ENCODE assay signal across 7 mouse cellular contexts in the genomic region with DNA sequence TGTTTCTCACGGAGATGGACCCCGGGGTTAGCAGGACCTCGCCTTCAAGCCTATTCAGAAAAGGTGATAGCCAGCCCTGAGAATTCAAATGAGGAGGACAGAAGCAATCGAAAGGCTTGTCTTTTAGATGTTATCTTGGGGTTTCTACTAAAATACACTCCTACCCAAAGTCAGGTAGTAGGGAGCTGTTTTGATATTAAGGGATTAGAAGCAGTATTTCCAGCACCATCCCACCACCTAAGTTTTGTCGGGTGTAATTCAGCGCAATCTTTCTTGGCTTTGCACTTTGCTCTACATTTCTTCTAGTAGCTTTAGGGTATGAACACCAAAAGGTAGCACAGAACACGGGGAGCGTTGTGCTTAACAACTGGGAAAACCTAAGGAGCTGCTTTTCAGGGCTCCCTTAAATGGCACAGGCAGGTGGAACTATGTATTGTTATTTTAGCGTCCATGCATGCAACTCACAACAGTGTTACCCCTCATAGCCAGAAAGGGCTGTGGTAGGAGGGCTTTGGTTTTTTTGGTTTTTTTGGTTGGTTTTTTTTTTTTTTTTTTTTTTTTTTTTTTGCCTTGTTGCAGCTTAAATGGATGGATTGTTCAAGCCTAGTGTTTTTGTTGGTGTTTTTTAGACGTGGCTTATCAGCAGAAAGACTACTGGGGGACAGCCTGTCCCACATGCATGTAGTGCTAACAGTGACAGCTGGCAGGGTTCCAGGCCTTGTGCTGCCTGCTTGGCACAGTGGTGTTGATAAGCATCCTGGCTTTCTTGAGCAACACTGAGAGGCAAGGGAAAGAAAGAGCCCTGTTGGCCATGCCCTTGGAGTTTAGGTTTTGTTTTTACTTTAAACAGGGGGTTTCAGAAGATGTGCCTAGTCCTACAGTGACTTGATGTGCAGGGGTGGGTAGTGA. TPM values are rescaled to one million over a fixed set of nuclear protein-coding genes. Genes with fewer than 3 reads are reported as not detected.
DNase-seq lines count a peak whose midpoint lies in the region; ATAC-seq and TF ChIP-seq lines count a peak whose summit lies in the region.

No protein-coding gene starts in this region.

- TF ChIP-seq POLR2A in cerebellum, adult 2 months (IDR thresholded peaks at IDR 0.05; ENCODE audit: borderline replicate concordance, insufficient read depth, low read length), result no peak

- TF ChIP-seq CTCF in cerebellum, adult 2 months (IDR thresholded peaks at IDR 0.05; ENCODE audit: borderline replicate concordance, insufficient read depth, low read depth, low read length), result no peak
- no peak for TF ChIP-seq CTCF in midbrain, postnatal 0 days (IDR thresholded peaks at IDR 0.05)

- H3K4me3 ChIP-seq in cerebellum, adult 2 months (replicated peaks; ENCODE audit: insufficient read depth, low read depth, low read length), result peak overlapping the region; percentile 70
- H3K4me3 ChIP-seq in heart, embryonic 16.5 days (ENCODE audit: low read length), result peak overlapping the region; percentile 93
- peak overlapping the region; percentile 78 for H3K4me3 ChIP-seq in limb, embryonic 12.5 days (replicated peaks)
- peak overlapping the region; percentile 86 for H3K4me3 ChIP-seq in midbrain, postnatal 0 days (ENCODE audit: low read depth, low read length)

- peaks cover 19% of the 10 kb centered on the region for H3K36me3 ChIP-seq in heart, embryonic 16.5 days (ENCODE audit: control insufficient read depth, insufficient read depth)
- H3K36me3 ChIP-seq in limb, embryonic 12.5 days, result peaks cover 28% of the 10 kb centered on the region
- H3K36me3 ChIP-seq in midbrain, postnatal 0 days (ENCODE audit: insufficient read depth, low read length), result peaks cover 25% of the 10 kb centered on the region

- no peak overlapping the region for H3K27ac ChIP-seq in cerebellum, adult 2 months (ENCODE audit: insufficient read depth, low read length)
- H3K27ac ChIP-seq in heart, embryonic 16.5 days (ENCODE audit: low read length), result peak overlapping the region; percentile 99
- H3K27ac ChIP-seq in limb, embryonic 12.5 days, result peak overlapping the region; percentile 95
- peak overlapping the region; percentile 96 for H3K27ac ChIP-seq in midbrain, postnatal 0 days (ENCODE audit: low read depth, low read length)

- 6% methylated on average over 10 of the region's 10 CpGs for WGBS in cerebellum, adult 2 months
- 10% methylated on average over 10 of the region's 10 CpGs for WGBS in heart, embryonic 16.5 days
- WGBS in limb, embryonic 12.5 days, result 22% methylated on average over 10 of the region's 10 CpGs
- WGBS in midbrain, postnatal 0 days, result 10% methylated on average over 10 of the region's 10 CpGs

- peak overlapping the region; percentile 86 for H3K9ac ChIP-seq in heart, embryonic 16.5 days (ENCODE audit: low read length)
- H3K9ac ChIP-seq in limb, embryonic 12.5 days (replicated peaks), result peak overlapping the region; percentile 71
- H3K9ac ChIP-seq in midbrain, postnatal 0 days (replicated peaks; ENCODE audit: low read length, poor library complexity, severe bottlenecking), result peak overlapping the region; percentile 90

- no peak for ATAC-seq in heart, embryonic 16.5 days (replicated peaks; ENCODE audit: extremely low read depth, insufficient read depth, low FRiP score)
- ATAC-seq in limb, embryonic 12.5 days (ENCODE audit: insufficient number of reproducible peaks, insufficient read depth, low FRiP score, low TSS enrichment, low read depth), result no peak
- ATAC-seq in midbrain, postnatal 0 days (ENCODE audit: low FRiP score), result no peak

- no peaks in the 10 kb centered on the region for H3K27me3 ChIP-seq in cerebellum, adult 2 months (ENCODE audit: control insufficient read depth, insufficient read depth, low read length)
- no peaks in the 10 kb centered on the region for H3K27me3 ChIP-seq in heart, embryonic 16.5 days (ENCODE audit: control insufficient read depth, insufficient read depth, low read length)
- no peaks in the 10 kb centered on the region for H3K27me3 ChIP-seq in limb, embryonic 12.5 days
- no peaks in the 10 kb centered on the region for H3K27me3 ChIP-seq in midbrain, postnatal 0 days (ENCODE audit: insufficient read depth, low read length)

- peak; percentile 70 for DNase-seq in urinary bladder, postnatal 14 days (ENCODE audit: low spot score)
- DNase-seq in urinary bladder, adult 2 months (ENCODE audit: low spot score), result no peak
- peak; percentile 49 to 53 for DNase-seq in cerebellum, adult 2 months
- peak; percentile 65 for DNase-seq in midbrain, postnatal 0 days (ENCODE audit: low spot score)
- DNase-seq in frontal cortex, adult 2 months (ENCODE audit: extremely low spot score in 1 of 2, low spot score in 1 of 2), result no peak

- H3K4me2 ChIP-seq in heart, embryonic 16.5 days (ENCODE audit: low read depth, low read length), result peak overlapping the region; percentile 94
- H3K4me2 ChIP-seq in limb, embryonic 12.5 days, result peak overlapping the region; percentile 82
- peak overlapping the region; percentile 82 for H3K4me2 ChIP-seq in midbrain, postnatal 0 days (ENCODE audit: low read depth, low read length, poor library complexity, severe bottlenecking)

- peaks cover 7% of the 10 kb centered on the region; the same call in 1 of the 2 replicates for H3K9me3 ChIP-seq in heart, embryonic 16.5 days (replicated peaks; ENCODE audit: control insufficient read depth, low read length)
- peaks cover 6% of the 10 kb centered on the region; the same call in 1 of the 2 replicates for H3K9me3 ChIP-seq in limb, embryonic 12.5 days
- no peaks in the 10 kb centered on the region for H3K9me3 ChIP-seq in midbrain, postnatal 0 days (ENCODE audit: low read length)

- H3K4me1 ChIP-seq in cerebellum, adult 2 months (ENCODE audit: control insufficient read depth, insufficient read depth, low read length), result peaks cover 6% of the 10 kb centered on the region
- peaks cover 20% of the 10 kb centered on the region for H3K4me1 ChIP-seq in heart, embryonic 16.5 days (ENCODE audit: control insufficient read depth, insufficient read depth, low read length)
- H3K4me1 ChIP-seq in limb, embryonic 12.5 days (replicated peaks), result peaks cover 20% of the 10 kb centered on the region
- peaks cover 16% of the 10 kb centered on the region for H3K4me1 ChIP-seq in midbrain, postnatal 0 days (ENCODE audit: insufficient read depth, low read length)

RNA-seq across cellular contexts. Expression of a gene that starts 1.1 kb away (rescaled TPM):
- 16.0 and 20.4 TPM in 2 replicates for polyA plus RNA-seq in urinary bladder, adult 2 months (2012; rRNA removed)
- polyA plus RNA-seq in cerebellum, adult 2 months (2012; rRNA removed), result 44.5 and 45.5 TPM in 2 replicates
- polyA plus RNA-seq in heart, embryonic 16.5 days (2015; fragmentation: Nextera tagmentation; extraction: Ambion mirVana), result 26.9 and 27.1 TPM in 2 replicates
- polyA plus RNA-seq in limb, embryonic 12.5 days (2016; fragmentation: Nextera tagmentation; extraction: Ambion mirVana), result 39.6 and 40.2 TPM in 2 replicates
- 84.7 and 101 TPM in 2 replicates for total RNA-seq in midbrain, postnatal 0 days (2014; rRNA removed)
- 52.8 and 55.6 TPM in 2 replicates for polyA plus RNA-seq in midbrain, postnatal 0 days (2015; fragmentation: Nextera tagmentation; extraction: Ambion mirVana)
- polyA plus RNA-seq in frontal cortex, adult 2 months (2012; rRNA removed), result 35.3 and 39.4 TPM in 2 replicates

RNA-seq across cellular contexts. Expression of a gene that starts 15.4 kb away (rescaled TPM):
- polyA plus RNA-seq in urinary bladder, adult 2 months (2012; rRNA removed), result 0.78 and 1.3 TPM in 2 replicates
- 0.21 and 0.36 TPM in 2 replicates for polyA plus RNA-seq in cerebellum, adult 2 months (2012; rRNA removed)
- 0.55 and 0.83 TPM in 2 replicates for polyA plus RNA-seq in heart, embryonic 16.5 days (2015; fragmentation: Nextera tagmentation; extraction: Ambion mirVana)
- polyA plus RNA-seq in limb, embryonic 12.5 days (2016; fragmentation: Nextera tagmentation; extraction: Ambion mirVana), result 0.08 and 0.20 TPM in 2 replicates
- 0.76 and 0.88 TPM in 2 replicates for total RNA-seq in midbrain, postnatal 0 days (2014; rRNA removed)
- polyA plus RNA-seq in midbrain, postnatal 0 days (2015; fragmentation: Nextera tagmentation; extraction: Ambion mirVana), result 0.36 and 0.73 TPM in 2 replicates
- 0.36 and 0.40 TPM in 2 replicates for polyA plus RNA-seq in frontal cortex, adult 2 months (2012; rRNA removed)

RNA-seq across cellular contexts. Expression of a gene that starts 24.7 kb away (rescaled TPM):
- polyA plus RNA-seq in urinary bladder, adult 2 months (2012; rRNA removed), result 37.4 and 59.3 TPM in 2 replicates
- polyA plus RNA-seq in cerebellum, adult 2 months (2012; rRNA removed), result 43.6 and 44.7 TPM in 2 replicates
- polyA plus RNA-seq in heart, embryonic 16.5 days (2015; fragmentation: Nextera tagmentation; extraction: Ambion mirVana), result 29.8 and 45.6 TPM in 2 replicates
- 37.9 and 38.1 TPM in 2 replicates for polyA plus RNA-seq in limb, embryonic 12.5 days (2016; fragmentation: Nextera tagmentation; extraction: Ambion mirVana)
- 37.2 and 39.3 TPM in 2 replicates for total RNA-seq in midbrain, postnatal 0 days (2014; rRNA removed)
- polyA plus RNA-seq in midbrain, postnatal 0 days (2015; fragmentation: Nextera tagmentation; extraction: Ambion mirVana), result 28.0 and 29.6 TPM in 2 replicates
- 43.1 and 48.1 TPM in 2 replicates for polyA plus RNA-seq in frontal cortex, adult 2 months (2012; rRNA removed)

RNA-seq across cellular contexts. Expression of a gene that starts 28.5 kb away (rescaled TPM):
- polyA plus RNA-seq in urinary bladder, adult 2 months (2012; rRNA removed), result 14.1 and 15.2 TPM in 2 replicates
- polyA plus RNA-seq in cerebellum, adult 2 months (2012; rRNA removed), result 49.6 and 49.7 TPM in 2 replicates
- 16.6 and 18.5 TPM in 2 replicates for polyA plus RNA-seq in heart, embryonic 16.5 days (2015; fragmentation: Nextera tagmentation; extraction: Ambion mirVana)
- polyA plus RNA-seq in limb, embryonic 12.5 days (2016; fragmentation: Nextera tagmentation; extraction: Ambion mirVana), result 9.6 and 10.8 TPM in 2 replicates
- total RNA-seq in midbrain, postnatal 0 days (2014; rRNA removed), result 30.2 and 34.8 TPM in 2 replicates
- polyA plus RNA-seq in midbrain, postnatal 0 days (2015; fragmentation: Nextera tagmentation; extraction: Ambion mirVana), result 24.6 and 25.4 TPM in 2 replicates
- 45.5 and 47.4 TPM in 2 replicates for polyA plus RNA-seq in frontal cortex, adult 2 months (2012; rRNA removed)

RNA-seq across cellular contexts. Expression of a gene that starts 32.6 kb away (rescaled TPM):
- polyA plus RNA-seq in urinary bladder, adult 2 months (2012; rRNA removed), result 0.36 and 0.71 TPM in 2 replicates
- polyA plus RNA-seq in cerebellum, adult 2 months (2012; rRNA removed), result 0.35 and 0.46 TPM in 2 replicates
- polyA plus RNA-seq in heart, embryonic 16.5 days (2015; fragmentation: Nextera tagmentation; extraction: Ambion mirVana), result 0.44 and 0.67 TPM in 2 replicates
- polyA plus RNA-seq in limb, embryonic 12.5 days (2016; fragmentation: Nextera tagmentation; extraction: Ambion mirVana), result 0.40 and 0.55 TPM in 2 replicates
- total RNA-seq in midbrain, postnatal 0 days (2014; rRNA removed), result 0.28 TPM in 1 of 2 replicates, not detected in the other
- polyA plus RNA-seq in midbrain, postnatal 0 days (2015; fragmentation: Nextera tagmentation; extraction: Ambion mirVana), result 0.39 and 0.56 TPM in 2 replicates
- polyA plus RNA-seq in frontal cortex, adult 2 months (2012; rRNA removed), result 0.17 and 0.34 TPM in 2 replicates

Comparison
In these comparisons a context has a peak if more than half of its experiments do, and no peak if none do; other contexts are left out.
1. DNase-seq: peak in urinary bladder, postnatal 14 days (single experiment), cerebellum, adult 2 months (2 of 2) and midbrain, postnatal 0 days (single experiment); none in urinary bladder, adult 2 months (single experiment) and frontal cortex, adult 2 months (0 of 2).
2. Peak in every context shown above with its lines, with median percentiles within 50 percentile points of each other: H3K4me3 ChIP-seq, H3K4me2 ChIP-seq and H3K9ac ChIP-seq.